Mouse (Mus musculus) lung, postnatal 4 days (tissue): ENCODE measurements around the gene Ttc16.

Experiments used
- DNase-seq, 2 experiments: peaks; one replicate each; pipeline ENCODE4 v3.0.0; 2021

Ttc16 gene

GRCm38 (mm10) chr2:32714117-32714986, 61.1 kb downstream of the Ttc16 start:
- DNase-seq, result no peak

DNA sequence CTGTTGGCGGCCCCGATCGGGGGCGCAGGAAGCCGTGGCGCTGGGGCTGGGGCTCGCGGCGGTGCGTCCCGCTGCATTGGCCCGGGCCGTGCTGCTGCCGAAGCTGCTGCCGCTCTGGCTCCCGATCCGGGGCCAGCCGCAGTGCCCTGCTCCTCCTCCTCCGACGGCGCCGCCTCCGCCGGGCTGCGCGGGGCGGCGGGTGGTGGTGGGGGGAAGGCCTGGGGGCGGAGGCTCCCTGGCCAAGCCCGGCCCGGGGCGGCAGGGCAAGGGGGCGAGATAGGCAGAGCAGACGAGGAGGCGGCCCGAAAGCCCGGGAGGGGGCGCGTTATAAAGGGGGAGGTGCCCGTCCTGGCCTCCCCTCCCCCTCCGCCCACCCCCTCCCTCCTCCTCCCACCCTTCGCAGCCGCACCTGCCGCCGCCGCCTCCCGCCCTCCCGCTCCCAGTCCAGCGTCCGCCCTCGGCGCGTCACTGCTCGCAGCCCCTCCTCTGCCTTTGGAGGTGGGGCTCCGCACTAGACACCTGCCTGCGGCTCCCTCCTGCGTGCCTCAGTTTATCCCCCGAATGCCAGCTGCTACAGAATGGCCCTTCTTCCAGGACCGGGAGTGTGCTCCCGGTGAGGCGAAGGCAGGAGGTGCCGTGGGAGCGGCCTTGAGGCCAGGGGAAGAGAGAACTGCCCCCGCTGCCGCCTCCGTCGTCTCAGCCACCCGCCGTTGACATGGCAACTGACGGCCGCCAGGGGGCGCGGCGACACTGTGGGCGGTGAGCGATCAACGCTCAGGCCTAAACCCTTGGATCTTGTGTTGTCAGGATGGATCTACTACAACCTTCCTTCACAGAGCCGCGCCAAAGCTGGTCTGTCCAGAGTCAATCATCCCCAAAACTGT, 62.3 kb downstream of the Ttc16 start, which contains the start of gene Cdk9:
Cdk9 (minus strand) TSS at position 143 of the 884 bp plus-strand sequence.
- DNase-seq, result peak; percentile 95 to 96

GRCm38 (mm10) chr2:32712586-32712933, 62.9 kb downstream of the Ttc16 start:
- DNase-seq, result peak; percentile 97

DNA sequence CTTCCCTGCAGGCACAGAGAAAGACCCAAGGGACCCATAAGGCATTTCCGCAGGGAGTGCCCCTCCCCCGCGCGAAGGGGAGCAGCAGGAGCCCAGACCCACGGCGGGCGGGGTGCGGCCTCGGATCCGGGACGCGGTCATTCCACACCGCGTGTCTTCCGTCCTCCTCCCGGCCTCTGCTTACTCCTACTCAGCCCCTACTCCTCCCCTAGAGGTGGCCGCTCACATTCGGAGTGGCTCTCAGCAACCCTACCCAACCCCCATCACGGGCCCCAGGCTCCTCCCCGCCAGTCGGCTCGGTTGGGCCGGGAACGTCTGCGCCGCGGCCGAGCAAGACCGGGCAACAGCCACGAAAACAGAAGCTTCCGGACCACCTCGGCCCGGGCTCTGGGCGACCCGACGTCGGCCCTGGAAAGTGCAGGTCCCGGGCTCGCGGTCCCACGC, 63.3 kb downstream of the Ttc16 start:
- peak; percentile 82 to 86 for DNase-seq

DNA sequence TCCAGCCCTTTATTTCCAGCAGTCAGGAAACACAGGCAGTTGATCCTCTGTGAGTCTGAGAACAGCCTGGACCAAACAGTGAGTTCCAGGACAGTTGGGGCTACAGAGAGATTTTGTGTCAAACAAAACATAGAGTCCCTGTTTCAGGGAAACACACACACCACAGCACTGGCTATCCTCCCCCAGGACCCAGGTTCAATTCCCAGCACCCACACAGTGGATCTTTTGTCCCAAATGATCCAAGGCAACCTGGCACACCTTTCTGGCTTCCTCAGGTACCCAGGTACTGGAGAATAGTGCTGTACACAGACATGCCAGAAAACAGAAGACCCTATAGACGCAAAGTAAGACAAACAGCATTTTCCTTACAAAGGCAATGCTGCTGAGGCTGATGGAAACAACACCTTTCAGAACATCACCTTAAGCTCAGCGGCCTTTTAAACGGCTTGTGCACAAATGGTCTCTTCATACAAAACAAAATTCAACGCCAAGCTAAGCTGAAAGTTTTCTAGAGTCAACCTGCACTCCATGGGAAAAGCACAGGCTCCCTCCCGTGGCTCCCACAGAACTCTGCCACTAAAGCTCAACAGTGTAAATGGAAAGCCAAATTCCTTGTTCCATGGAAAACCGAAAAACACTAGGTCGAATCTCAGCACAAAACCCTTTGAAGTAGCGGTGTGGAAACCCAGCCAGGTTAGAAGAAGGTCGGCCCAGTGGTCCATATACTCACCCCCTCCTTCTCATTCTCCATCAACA, 64.0 kb downstream of the Ttc16 start:
- DNase-seq, result no peak

DNA sequence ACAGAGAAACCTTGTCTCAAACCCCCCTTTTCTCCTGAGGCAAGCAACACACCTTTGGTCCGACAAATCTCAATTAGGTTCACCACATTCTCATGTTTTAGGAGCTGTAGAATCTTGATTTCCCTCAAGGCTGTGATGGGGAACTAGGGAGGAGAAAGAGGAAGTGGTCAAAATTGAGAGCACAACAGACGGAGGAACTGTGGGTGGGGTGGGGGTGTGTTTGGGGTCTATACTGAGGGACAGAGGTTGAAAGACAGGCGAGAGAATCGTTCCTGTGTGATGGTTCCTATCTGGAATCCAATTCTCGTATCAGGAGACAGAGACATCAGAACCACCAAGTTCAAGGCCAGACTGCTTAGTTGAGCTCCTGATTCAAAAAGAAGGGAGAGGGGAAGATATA, 65.0 kb downstream of the Ttc16 start:
- DNase-seq, result peak in 1 of 2 experiments; percentile 46

DNA sequence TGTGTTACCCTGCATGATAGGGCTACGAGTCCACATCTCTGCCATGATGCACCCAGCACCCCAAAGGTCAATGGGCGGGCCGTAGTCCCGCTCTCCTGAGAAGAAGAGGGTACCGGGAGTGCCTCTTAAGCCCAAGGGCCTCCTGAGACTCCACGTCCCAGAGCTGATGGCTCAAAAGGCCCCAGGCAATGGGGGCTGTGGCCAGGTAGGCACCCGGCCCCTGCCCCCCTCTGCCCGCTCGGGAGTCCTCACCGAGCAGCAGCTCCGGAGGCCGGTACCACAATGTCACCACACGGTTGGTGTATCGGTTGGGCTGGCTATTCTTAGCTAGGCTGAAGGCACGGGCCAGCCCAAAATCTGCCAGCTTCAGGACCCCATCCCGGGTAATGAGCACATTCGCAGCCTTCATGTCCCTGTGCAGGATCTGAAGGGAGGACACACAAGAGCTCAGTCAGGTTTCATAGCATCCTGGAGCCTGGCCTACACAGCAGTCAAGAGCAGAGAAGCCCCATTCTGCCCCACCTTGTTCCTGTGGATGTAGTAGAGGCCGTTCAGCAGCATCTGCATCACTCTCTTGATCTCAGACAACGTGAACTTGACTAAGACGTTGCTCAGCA, 65.8 kb downstream of the Ttc16 start:
- no peak for DNase-seq

GRCm38 (mm10) chr2:32708643-32709042, 66.8 kb downstream of the Ttc16 start:
- DNase-seq, result peak; percentile 56 to 81
